8 mouse cellular contexts compared by ENCODE assay signal in the genomic region with DNA sequence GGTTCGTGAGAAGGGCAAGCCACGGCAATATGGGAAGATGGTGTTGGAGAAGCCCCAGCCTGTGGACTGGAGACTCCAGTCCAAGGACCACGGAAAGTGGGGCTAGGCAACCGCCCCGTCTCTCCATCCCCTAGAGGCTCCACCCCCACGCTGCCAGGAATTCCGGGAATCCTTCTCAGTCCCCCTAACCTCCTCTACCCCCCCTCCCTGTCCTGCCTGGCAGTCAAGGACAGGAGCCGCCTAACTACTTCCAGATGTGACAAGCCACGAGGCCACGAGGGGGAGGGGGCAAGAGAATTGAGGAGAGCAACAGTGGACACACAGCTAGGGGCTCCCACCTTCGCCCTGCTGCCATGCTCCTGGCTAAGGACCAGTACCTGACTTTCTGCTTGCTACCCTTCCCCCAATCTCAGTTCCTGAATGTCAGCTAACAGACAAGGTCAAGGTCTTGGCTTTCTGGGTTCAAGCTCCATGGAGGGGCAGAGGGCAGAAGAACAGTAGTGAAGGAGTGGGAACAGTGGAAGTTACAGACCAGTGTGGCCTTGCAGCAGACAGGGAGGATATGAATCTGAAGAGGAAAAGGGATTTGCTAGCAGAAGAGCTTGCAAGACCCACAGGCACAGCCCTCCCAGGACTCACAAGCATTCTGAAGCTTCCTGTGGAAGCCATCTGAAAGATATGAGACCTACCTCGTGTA. TPM values are rescaled to one million over a fixed set of nuclear protein-coding genes. Genes with fewer than 3 reads are reported as not detected.
A peak's percentile ranks its signal among the peaks of the same experiment; 100 is the strongest.
DNase-seq lines count a peak whose midpoint lies in the region; ATAC-seq and TF ChIP-seq lines count a peak whose summit lies in the region.

No protein-coding gene starts in this region.

- H3K27me3 ChIP-seq in E14TG2a.4 (ENCODE audit: insufficient read depth, low read length) = no peaks in the 10 kb centered on the region
- H3K27me3 ChIP-seq in lung, postnatal 0 days (replicated peaks; ENCODE audit: insufficient read depth, low read length) = no peaks in the 10 kb centered on the region

- no peak for TF ChIP-seq CTCF in E14TG2a.4 (conservative IDR thresholded peaks at IDR 0.05; ENCODE audit: low read length)
- peak; percentile 24; the same call in 1 of the 2 replicates for TF ChIP-seq CTCF in lung, postnatal 0 days (IDR thresholded peaks at IDR 0.05)

- DNase-seq in adrenal gland, postnatal 10 days = peak; percentile 85
- DNase-seq in heart, adult 8-10 months (ENCODE audit: low spot score) = peak; percentile 79
- peak; percentile 72 for DNase-seq in kidney, adult 9 months
- peak; percentile 81 for DNase-seq in lung, postnatal 0 days (ENCODE audit: low spot score)
- peak; percentile 25 to 62 for DNase-seq in urinary bladder, postnatal 36 days (ENCODE audit: low spot score in 2 of 2)
- no peak for DNase-seq in cerebellum, adult 9-11 months
- no peak for DNase-seq in thymus, postnatal 14 days

- H3K27ac ChIP-seq in lung, postnatal 0 days (ENCODE audit: low read length) = peak overlapping the region; percentile 84

- ATAC-seq in lung, postnatal 0 days = peak; percentile 73

- H3K36me3 ChIP-seq in E14TG2a.4 (ENCODE audit: insufficient read depth, low read length) = peaks cover 23% of the 10 kb centered on the region
- H3K36me3 ChIP-seq in lung, postnatal 0 days (ENCODE audit: insufficient read depth, low read length) = no peaks in the 10 kb centered on the region

- TF ChIP-seq EP300 in lung, postnatal 0 days (IDR thresholded peaks at IDR 0.05) = no peak

- H3K9me3 ChIP-seq in E14TG2a.4 (ENCODE audit: low read length) = no peaks in the 10 kb centered on the region
- no peaks in the 10 kb centered on the region for H3K9me3 ChIP-seq in lung, postnatal 0 days (ENCODE audit: low read length)

- H3K4me3 ChIP-seq in E14TG2a.4 (replicated peaks; ENCODE audit: low read length) = peak overlapping the region; percentile 80
- H3K4me3 ChIP-seq in lung, postnatal 0 days (ENCODE audit: low read depth, low read length) = peak overlapping the region; percentile 20; the same call in 1 of the 2 replicates

- 13% methylated on average over 8 of the region's 12 CpGs for WGBS in lung, postnatal 0 days

- H3K9ac ChIP-seq in lung, postnatal 0 days (replicated peaks; ENCODE audit: low read depth) = no peak overlapping the region; the same call in 1 of the 2 replicates

- H3K4me2 ChIP-seq in lung, postnatal 0 days (replicated peaks; ENCODE audit: low read depth, low read length) = peak overlapping the region; percentile 42

- peaks cover 91% of the 10 kb centered on the region for H3K4me1 ChIP-seq in E14TG2a.4 (replicated peaks; ENCODE audit: low read depth, low read length)
- H3K4me1 ChIP-seq in lung, postnatal 0 days (ENCODE audit: insufficient read depth, low read depth, low read length) = peaks cover 24% of the 10 kb centered on the region; the same call in 1 of the 2 replicates

RNA-seq across cellular contexts. Expression of gene Pcolce, which starts 2.9 kb away (rescaled TPM):
- total RNA-seq in adrenal gland, postnatal 10 days (2021) = 100 to 1,000 TPM; 347 to 368 TPM
- 10 to 100 TPM; 38.9 to 46.0 (median 42.2) TPM for total RNA-seq in heart, adult 8-10 months (2022)
- polyA plus RNA-seq in lung, postnatal 0 days (2015; fragmentation: Nextera tagmentation; extraction: Ambion mirVana) = 86.6 and 101 TPM in 2 replicates

RNA-seq across cellular contexts. Expression of gene Mospd3, which starts 9.8 kb away (rescaled TPM):
- 10 to 100 TPM; 43.3 to 47.4 TPM for total RNA-seq in adrenal gland, postnatal 10 days (2021)
- 10 to 100 TPM in 3 of 4 experiments, 1 to 10 TPM in 1; 9.0 to 17.6 (median 14.4) TPM for total RNA-seq in heart, adult 8-10 months (2022)
- 32.1 and 33.7 TPM in 2 replicates for polyA plus RNA-seq in lung, postnatal 0 days (2015; fragmentation: Nextera tagmentation; extraction: Ambion mirVana)

RNA-seq across cellular contexts. Expression of gene Fbxo24, which starts 18.1 kb away (rescaled TPM):
- 1 to 10 TPM in 1 of 2 experiments, under 1 TPM in 1; 0.51 to 1.2 TPM for total RNA-seq in adrenal gland, postnatal 10 days (2021)
- total RNA-seq in heart, adult 8-10 months (2022) = under 1 TPM; 0.19 to 0.29 (median 0.23) TPM
- polyA plus RNA-seq in lung, postnatal 0 days (2015; fragmentation: Nextera tagmentation; extraction: Ambion mirVana) = 0.19 and 0.51 TPM in 2 replicates

RNA-seq across cellular contexts. Expression of gene Lrch4, which starts 18.2 kb away (rescaled TPM):
- 10 to 100 TPM; 25.0 to 29.9 TPM for total RNA-seq in adrenal gland, postnatal 10 days (2021)
- 10 to 100 TPM; 13.1 to 17.8 (median 17.1) TPM for total RNA-seq in heart, adult 8-10 months (2022)
- 47.4 and 50.7 TPM in 2 replicates for polyA plus RNA-seq in lung, postnatal 0 days (2015; fragmentation: Nextera tagmentation; extraction: Ambion mirVana)

RNA-seq across cellular contexts. Expression of gene Gm20605, which starts 18.3 kb away (rescaled TPM):
- total RNA-seq in adrenal gland, postnatal 10 days (2021) = 10 to 100 TPM in 1 of 2 experiments, 1 to 10 TPM in 1; 5.7 to 10.6 TPM
- total RNA-seq in heart, adult 8-10 months (2022) = 1 to 10 TPM; 2.3 to 4.2 (median 2.7) TPM
- 11.6 and 12.3 TPM in 2 replicates for polyA plus RNA-seq in lung, postnatal 0 days (2015; fragmentation: Nextera tagmentation; extraction: Ambion mirVana)

Comparison
In these comparisons a context has a peak if more than half of its experiments do, and no peak if none do; other contexts are left out.
1. DNase-seq: peak in adrenal gland, postnatal 10 days (single experiment), heart, adult 8-10 months (single experiment), kidney, adult 9 months (single experiment), lung, postnatal 0 days (single experiment) and urinary bladder, postnatal 36 days (2 of 2); none in cerebellum, adult 9-11 months (single experiment) and thymus, postnatal 14 days (single experiment).
2. RNA of gene Pcolce, which starts 2.9 kb away (total RNA-seq): 347 to 368 TPM in adrenal gland, postnatal 10 days; 38.9 to 46.0 TPM in heart, adult 8-10 months; every median in the first group is over 4 times any median in the second.